Mouse (Mus musculus) heart, postnatal 36 days (tissue): ENCODE measurements around the gene Rfx8. TPM values are rescaled to one million over a fixed set of nuclear protein-coding genes. Genes with fewer than 3 reads are reported as not detected.

Experiments
- DNase-seq, 2 experiments: peaks; one replicate each; pipeline ENCODE4 v3.0.0; 2021 to 2022
- intact Hi-C: fragments of 180-260 bp; cut with DNase I; formaldehyde crosslinking; loops from one replicate; pipeline ENCODE4 v1.15.1; 2025
- total RNA-seq, 2 experiments: library from RNA; stranded (reverse); gene quantifications; 2 replicates each; pipeline ENCODE4 v1.2.3; 2021

Gene Rfx8
- under 1 TPM; 0.19 to 0.46 TPM for total RNA-seq

DNA sequence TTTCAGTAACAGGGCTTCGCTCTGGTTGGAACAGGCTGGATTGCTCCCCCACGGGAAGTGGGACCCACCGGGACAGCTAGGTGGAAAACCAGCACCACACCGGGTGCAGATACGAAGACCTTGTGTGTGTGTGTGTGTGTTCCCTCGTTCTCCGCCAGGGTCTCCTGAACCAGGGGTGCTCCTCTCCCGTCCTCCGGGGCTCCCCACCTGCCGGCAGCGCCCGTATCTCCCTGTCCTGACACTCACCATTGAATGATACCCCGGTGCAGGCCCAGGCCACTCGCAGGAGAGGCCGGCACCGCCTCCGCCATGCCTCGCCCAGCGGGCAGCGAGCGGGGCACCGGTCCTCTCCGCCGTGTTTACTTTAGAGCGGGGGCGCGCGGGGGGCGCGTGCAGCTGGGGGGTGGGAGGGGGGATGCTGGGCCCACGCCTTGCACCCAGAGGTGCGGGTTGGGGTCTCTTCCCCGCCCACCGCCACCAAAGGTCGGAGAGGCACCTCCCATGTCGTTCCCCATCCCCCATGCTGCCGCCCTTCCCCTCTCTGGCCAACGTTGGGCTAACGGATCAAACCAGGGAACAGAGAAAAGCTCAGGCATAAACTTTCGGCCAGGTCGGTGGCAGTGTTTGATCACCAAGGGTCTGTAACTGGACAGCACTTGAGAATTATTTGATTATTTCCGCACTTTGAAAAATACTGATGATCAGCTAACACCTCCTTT, at the start of gene Rfx8:
TSS of gene Rfx8 (minus strand) at position 366 of the 719 bp plus-strand sequence.
- intact Hi-C loops, result no loop called here
- DNase-seq, result no peak

DNA sequence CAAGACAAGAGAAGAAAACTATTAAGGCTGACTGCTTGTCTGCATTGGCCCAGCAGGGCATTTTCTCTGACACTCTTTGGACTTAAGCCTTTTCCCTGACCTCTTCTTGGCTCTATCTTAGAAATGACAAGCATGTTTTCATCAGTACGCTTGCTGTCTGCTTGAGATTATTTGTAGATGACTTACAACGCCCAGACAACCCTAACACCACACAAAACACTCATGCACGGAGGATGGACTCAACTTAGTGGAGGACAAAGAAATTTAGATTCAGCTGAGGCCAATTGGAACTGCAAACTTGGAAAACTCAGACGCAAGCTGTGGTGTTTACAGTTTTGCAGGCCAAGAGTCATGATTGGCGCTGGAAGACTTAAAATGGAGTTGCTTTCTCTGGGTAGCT, 49.6 kb upstream of the Rfx8 start:
- intact Hi-C loops, result no loop called here
- DNase-seq, result no peak

DNA sequence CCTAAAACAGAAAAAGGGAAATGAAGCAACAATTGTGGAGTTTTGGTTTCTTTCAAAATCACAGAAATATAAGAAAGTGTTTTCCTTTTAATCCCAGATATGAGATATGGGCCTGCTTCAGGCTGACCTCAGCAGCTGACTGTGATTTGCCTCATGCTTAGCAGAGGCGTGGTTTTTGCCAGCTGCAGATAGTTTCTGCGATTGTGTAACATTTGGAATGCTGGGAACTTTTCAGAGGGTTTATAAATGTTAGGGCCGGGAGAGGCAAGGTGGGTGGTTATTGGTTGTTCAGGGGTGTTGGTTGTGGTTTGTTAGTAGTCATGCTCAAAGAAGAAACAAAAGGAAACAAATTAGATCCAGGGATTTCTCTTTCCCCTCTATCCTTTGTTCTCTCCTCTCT, 47.2 kb upstream of the Rfx8 start:
- intact Hi-C loops, result loop anchor here (10.0 kb wide), 1 partner anchor 153 kb away; no protein-coding TSS in a partner anchor
- no peak for DNase-seq

DNA sequence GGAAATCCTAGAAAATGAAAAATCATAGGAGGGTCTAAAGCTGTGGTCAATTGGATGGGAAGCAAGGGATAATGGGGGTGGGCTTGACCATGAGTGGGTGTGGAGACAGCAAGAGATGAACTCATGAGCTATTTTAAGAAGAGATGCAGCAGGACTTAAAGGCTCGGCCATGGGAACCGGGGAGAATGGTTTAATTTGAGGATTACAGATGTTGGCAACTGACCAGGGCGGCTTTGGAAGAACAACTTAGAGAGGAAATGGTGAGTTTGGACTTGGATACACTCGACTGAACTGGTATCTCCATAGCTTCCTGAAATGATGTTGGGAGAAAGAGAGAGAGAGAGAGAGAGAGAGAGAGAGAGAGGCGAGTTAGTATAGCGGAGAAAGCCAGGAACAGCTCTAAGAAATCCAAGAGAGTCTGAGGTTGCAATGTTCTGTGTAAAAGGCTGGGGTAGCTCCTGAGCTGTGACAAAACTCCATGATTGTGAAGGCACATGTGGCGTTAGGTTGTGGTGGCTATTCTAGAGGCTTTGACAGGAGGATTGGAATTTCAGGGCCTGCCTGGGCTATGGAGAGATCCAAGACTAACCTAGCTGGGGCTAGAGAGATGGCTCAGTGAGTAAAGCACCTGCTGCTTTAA, 45.2 kb upstream of the Rfx8 start:
- intact Hi-C loops, result loop anchor here (10.0 kb wide), 1 partner anchor 151 kb away; no protein-coding TSS in a partner anchor
- DNase-seq, result no peak

DNA sequence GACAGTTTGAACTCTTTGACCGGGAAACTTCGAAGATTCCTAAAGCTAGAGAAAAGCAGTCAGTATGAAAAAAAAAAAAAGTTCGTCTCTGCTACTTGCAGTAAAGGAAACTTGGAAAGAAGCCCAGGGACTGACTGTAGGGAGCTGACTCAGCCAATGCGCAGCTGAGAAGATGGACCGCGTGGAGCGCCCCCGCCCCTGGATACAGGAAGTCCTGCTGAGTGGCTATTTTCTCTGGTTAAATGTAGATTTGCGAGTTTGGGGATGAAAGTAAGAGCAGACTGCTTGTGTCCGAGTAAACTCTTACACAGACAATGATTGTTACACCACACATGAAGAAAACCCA, 41.2 kb upstream of the Rfx8 start:
- intact Hi-C loops, result loop anchor here (1.0 to 10.0 kb wide), 4 partner anchors 75 to 175 kb away; partner anchors contain the start of gene Map4k4
- peak; percentile 69 to 75 for DNase-seq

DNA sequence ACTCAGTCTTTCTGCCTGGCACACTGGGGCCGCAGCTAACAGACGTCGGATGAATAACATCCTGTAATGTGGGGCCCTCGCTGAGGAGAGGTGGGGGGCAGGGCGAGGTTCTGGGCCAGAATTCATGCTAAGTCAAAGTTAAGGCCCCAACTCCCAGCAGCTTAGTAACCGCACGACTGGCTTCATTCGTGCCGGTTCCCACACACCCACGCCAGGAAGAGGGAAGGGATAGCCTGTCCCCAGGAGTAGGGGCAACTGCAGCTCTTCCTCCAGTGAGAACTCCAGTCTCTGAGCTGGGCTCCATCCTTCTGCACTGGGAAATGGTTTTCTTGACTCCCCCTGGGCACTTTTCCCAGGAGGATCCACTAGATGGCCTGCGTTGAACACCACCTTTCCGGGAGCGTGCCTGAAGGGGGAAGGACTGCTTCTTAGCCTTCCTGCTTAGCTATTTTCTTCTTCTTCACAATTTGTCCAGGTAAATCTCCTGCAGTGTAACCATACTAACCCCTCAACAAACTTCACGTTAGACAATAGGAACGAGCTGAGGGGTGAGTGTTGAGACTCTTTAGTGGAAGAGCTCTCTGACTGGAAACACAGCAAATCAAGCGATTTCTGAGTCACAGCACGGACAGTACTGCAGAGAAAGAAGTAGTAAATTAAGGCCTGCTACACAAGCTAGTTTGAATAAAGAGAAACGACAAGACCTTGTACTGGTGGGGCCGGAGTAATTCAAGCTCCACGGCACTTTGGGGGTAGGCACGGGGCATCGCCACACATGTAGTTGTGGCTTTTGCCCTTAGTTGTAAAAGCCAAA, 40.6 kb upstream of the Rfx8 start:
- intact Hi-C loops, result loop anchor here (1.0 to 10.0 kb wide), 8 partner anchors 25 to 219 kb away; partner anchors contain the start of gene Map4k4
- peak; percentile 61 to 69 for DNase-seq

DNA sequence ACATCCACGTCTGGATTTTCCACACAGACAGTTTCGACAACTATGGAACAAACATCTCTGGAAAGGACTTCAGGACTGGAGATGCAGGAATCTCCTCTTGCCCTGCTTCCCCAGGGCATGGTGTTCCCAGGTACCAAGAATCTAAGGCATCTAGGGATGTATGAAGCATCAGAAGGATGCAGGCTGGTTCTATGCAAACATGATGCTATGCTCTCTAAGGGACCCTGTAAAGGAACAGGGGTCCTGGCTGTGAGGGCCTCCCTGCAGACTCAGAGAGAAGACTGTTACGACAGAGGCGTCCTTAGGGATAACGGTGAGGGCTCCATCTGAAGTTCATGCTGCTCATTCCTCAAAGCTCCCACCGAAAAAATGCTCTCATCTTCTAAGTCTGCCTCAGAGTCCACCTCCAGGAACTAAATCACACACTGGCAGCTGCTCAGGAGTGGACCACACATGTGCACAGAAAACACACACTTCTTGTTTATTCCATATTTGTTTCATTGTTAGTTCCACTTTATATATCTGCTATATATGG, 39.5 kb upstream of the Rfx8 start:
- no peak for DNase-seq
- intact Hi-C loops, result loop anchor here (2.0 to 10.0 kb wide), 5 partner anchors 45 to 221 kb away; no protein-coding TSS in a partner anchor

DNA sequence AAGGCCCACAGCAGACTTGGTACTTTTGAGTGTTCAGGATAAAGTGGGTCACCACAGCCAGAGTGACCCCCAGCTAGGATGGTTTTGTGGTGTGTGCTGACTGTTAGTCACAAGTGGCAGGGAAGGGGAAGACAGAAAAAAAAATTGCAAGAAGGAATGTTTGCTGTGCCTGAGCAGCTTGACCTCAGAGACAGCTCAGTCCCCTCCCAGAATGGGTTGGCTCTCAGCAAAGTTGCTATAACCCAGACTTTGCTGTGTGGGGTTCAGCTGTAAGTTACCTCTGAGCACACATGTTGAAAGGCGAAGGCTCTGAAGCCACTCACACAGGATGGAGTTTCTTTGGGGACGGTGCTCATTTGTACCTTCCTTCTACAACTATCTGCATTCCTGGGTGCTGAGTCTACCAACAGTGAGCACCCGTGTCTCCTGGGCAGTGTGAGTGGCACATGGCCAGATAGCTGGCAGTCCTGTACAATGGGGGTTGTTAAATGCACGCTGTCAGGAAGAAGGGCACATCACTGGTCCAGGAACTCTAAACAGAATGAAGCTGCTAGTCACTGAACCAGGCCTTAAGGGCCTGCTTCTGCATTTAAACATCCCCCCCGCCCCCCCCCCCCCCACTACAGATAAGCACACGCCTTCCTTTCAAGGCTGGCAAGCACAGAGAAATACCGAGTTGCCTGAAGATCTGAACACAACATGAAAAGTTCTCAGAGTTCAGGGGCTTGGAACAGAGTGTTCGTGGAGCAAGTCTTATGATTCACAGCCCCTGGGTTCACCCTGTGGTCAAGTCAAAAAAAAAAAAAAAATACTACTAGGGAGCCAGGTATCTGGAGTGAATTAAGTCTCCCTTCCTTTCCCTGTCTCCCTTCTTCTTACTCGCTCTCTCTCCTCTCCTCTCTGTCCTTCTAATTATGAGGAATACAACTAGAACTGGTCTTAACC, 38.7 kb upstream of the Rfx8 start:
- peak in 1 of 2 experiments; percentile 51 for DNase-seq
- intact Hi-C loops, result loop anchor here (2.0 to 10.0 kb wide), 5 partner anchors 45 to 221 kb away; no protein-coding TSS in a partner anchor

DNA sequence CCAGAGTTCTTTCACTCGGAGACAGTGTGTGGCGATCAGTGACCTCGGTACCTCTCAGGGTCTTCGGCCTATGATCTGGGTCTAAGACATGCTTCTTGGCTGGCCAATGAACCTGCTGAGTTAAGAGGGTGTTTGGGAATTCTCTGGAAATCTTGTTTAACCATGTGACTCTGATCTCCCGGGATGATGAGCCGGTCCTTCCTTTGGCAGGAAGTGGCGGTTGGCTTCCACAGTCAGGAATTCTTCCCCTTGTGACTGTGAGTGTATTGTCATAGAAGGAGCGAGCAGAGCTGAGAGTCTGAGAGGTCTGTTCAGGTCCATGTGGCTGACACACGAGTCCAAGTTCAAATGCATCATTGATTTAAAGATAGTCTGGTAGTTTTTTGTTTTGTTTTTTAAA, 37.4 kb upstream of the Rfx8 start:
- peak in 1 of 2 experiments; percentile 51 for DNase-seq
- intact Hi-C loops, result no loop called here

DNA sequence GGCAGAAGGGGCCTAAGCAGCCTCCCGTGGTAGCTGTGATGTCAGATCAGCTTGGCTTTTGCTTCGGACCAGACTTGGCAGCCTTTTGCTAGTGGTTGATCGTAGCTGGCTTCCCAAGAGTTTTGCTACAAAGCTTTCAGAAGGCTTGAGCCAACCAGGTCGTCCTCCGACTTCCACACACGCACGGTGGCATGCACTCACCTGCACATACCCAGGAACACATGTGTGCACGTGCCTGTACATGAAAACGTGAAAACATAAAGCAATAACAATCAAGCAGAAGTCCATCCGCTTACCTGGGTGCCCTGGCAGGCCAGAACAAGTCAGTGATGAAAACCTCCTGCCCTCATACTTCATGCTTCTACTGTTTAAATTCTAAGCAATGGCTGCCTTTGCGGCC, 36.2 kb upstream of the Rfx8 start:
- intact Hi-C loops, result no loop called here
- no peak for DNase-seq

DNA sequence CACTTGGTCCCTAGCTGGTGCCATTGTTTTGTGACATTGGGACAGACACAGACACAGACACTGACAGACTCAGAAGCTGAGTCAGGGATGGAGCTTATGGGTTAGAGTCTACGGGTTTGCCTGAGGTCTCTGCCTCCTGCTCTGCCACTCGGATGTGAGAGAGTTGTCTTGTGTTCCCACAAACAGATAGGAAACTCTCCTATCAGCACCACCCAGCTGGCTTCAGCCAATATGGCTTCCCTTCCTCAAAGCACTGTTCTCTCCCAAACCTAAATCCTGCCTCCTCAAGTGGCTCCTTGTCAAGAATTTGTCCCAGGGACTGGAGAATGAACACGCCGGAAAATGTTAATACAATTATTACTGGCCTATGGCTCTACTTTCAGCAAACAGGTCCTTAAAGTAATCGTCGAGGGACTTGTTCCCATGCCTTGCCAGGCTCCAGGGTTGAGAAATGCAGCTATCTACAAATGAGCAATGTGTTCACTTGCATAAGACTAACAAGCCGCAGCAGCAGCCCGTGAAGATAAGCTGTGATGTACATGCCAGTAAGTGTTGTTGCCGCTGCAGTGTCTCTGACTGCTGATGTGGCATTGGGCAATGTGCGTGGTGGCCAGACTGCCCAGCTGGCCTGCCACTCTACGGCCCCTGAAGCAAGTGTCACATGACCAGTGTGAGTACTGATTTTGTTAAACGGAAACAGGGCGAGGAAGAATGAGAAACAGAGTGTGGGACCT, 33.6 kb upstream of the Rfx8 start:
- intact Hi-C loops, result no loop called here
- no peak for DNase-seq

DNA sequence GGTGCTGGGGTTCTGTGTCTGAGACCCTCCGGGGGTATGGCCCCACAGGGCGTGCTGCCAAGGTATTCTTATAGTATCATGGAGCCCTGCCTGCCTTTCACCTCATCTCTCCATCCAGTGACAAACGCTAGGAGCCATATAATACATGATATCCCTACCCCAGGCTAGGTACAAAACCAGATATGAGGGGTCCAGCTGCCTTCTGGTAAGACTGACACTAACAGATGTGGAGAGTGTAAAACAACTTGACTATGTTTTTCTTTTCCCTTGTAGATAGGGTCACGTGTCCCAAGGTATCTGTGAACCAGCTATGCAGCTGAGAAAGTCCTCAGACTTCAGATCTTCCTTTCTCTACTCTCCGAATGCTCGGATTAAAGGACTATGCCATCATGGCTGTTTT, 30.7 kb upstream of the Rfx8 start:
- intact Hi-C loops, result no loop called here
- DNase-seq, result no peak

DNA sequence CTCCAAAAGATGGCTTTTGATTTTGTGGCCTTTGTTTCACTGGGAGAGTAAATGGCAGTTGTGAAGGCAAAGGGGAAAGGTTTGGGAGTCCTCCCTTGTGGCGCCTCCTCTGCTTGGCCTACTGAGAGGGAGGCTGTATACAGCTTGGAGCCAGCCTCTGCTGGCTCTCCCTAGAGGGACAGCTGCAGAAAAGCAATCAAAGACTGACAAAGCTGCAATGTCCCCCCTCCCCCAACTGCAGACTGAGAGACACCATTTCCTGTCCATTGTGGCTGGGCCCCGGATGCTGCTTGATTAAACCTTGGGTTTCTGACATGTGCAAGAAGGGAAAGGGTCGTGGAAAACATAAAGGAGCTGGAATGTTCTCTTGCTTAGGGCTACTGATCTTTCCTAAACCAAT, 28.9 kb upstream of the Rfx8 start:
- intact Hi-C loops, result no loop called here
- no peak for DNase-seq

DNA sequence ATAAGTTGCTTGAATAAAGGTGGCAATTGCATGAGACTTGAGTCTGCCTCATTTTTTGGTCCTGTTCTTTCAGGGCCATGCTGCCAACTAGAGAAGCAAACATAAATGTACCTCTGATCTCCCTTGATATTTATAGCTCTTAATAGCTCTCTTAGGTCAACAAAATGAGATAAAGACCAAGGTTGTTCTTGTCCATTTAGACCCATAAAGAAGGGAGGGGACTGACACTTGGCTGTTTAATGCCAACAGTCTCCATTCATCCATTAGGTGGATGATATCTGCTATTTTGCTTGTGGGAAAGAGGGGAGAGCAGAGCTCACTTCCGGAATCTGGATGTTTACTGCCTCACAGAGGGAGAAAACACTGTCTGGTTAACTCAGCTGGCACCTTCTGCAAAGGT, 28.4 kb upstream of the Rfx8 start:
- DNase-seq, result no peak
- intact Hi-C loops, result no loop called here

DNA sequence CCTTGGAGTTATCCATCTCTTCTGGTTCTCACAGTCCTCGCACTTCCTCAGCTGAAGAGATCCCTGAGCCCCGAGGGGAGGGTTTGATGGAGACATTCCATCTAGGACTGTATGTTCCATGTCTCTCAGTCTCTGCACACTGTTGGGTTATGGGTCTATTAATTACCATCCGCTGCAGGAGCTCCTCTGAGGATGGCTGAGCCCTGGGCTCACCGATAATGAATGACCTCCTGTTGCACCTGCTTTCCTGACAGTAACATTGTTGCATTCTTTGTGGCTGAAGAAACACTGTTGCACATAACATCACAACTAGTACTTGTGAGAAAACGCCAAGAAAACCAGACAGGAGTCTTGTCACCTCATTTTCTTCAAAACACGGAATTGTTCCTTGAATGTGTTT, 27.9 kb upstream of the Rfx8 start:
- intact Hi-C loops, result no loop called here
- no peak for DNase-seq

DNA sequence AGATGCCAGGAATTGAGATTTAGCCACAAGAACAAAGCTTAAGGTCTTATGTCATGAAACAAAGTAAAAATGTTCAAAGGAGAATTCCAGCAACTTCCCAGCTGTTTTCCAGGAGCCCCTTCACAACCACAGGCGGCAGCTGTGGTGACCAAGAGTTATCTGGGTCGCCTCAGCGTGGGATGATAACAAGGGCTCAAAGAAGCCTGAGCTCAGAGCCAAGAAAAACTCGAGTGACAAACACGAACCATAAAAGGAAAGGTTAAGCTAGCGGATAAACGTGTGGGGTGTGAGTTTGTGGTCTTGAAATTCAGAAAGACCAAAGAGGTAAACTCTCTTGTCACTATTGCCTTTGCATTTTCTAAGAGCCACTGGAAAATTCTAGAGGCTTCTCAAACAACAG, 25.7 kb upstream of the Rfx8 start:
- DNase-seq, result no peak
- intact Hi-C loops, result no loop called here

DNA sequence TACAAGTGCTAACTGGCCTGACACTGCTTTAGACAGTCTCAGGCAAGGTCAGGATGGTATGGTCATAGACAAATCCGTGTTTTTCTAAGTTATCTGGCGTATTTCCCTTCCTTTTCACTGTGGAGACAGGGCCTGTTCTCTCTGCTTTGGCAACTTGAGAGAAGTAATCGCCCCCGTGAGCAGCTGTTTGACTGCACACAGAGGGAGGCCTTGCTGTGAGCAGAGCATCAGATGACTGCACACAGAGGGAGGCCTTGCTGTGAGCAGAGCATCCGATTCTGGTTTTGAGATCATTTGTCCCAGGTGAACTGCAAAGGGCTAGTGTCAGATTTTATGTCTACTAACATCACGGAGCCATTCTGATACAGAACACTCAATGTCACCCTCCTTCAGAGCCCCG, 20.2 kb upstream of the Rfx8 start:
- no peak for DNase-seq
- intact Hi-C loops, result no loop called here

DNA sequence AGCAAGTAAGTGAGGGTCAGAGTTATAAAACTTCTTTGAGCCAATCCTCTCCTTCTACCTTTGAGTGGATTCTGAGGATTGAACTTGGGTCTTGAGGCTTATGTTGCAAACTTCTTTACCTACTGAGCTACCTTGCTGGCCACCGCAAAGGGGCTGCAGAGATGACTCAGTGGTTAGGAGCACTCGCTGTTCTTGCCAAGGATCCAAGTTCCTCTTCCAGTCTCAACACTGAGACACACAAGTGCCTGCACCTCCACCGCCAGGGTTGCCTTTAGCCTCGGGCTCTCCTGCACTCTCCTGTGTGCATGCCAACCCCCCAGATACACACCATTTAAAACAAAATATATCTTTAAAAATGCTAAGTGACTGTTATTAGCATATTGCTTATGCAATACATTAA, 19.2 kb upstream of the Rfx8 start:
- intact Hi-C loops, result no loop called here

DNA sequence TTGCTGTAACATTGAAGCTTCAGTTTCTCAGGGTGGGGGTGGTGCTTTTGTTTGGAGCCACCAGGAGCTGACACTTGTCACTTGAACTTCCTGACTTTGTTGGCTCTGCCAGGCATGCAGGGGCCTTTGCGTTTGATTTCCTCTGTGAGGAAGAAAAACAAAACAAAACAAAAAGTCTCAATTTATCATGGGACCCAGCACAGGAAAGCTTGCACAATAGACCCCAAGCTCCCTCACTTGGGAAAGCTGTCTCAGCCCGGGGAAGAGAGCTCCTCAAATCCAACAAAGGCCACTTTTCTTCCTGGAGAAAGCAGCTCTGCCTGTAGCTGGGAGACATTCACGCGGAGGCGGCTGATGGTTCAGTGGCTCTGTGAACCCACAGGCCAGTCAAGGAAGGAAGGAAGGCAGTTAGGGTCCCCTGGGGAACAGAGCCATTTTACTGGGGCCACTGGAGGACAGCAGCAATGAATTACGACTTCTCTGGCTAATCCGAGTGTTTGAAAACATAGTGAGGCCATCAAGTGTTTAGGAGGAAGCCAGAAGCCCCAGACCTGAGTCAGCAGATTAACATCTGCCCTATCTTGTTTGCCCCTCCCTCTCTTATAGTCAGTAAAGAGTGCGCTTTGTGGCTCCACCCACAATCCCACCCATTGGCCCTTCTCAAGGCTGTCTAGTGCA, 15.3 kb upstream of the Rfx8 start:
- intact Hi-C loops, result loop anchor here (1.0 kb wide), 1 partner anchor 25 kb away; no protein-coding TSS in a partner anchor
- peak; percentile 60 to 70 for DNase-seq

More for the DNA sequence above, 19.2 kb upstream of the Rfx8 start:
- DNase-seq, result no peak
